Mouse (Mus musculus) C2C12 (cell line): ENCODE measurements around the gene Ano8. TPM values are rescaled to one million over a fixed set of nuclear protein-coding genes. Genes with fewer than 3 reads are reported as not detected.

Source experiments
- H3K27me3 ChIP-seq: one replicate; pipeline ENCODE4 v1.6.1; 2011; ENCODE audit not compliant: control insufficient read depth, insufficient read depth, insufficient read length
- H3K36me3 ChIP-seq: one replicate; pipeline ENCODE4 v1.6.1; 2011; ENCODE audit not compliant: control insufficient read depth, insufficient read depth
- H3K4me3 ChIP-seq: one replicate; pipeline ENCODE4 v1.5.1; 2011; ENCODE audit warnings: mild to moderate bottlenecking, control low read depth; ENCODE audit not compliant: poor library complexity, insufficient read depth, severe bottlenecking
- H3K79me2 ChIP-seq: one replicate; pipeline ENCODE4 v1.6.1; 2011; ENCODE audit not compliant: control insufficient read depth, insufficient read depth
- H3K79me3 ChIP-seq: one replicate; pipeline ENCODE4 v1.6.1; 2011; ENCODE audit warnings: low read depth, control low read depth
- H3ac ChIP-seq: one replicate; pipeline ENCODE3; 2011; ENCODE audit warnings: low read depth; ENCODE audit not compliant: control insufficient read depth, insufficient read length
- CEBPB ChIP-seq: IDR thresholded peaks from one replicate; pipeline ENCODE4 v1.6.1; 2011; ENCODE audit warnings: low read depth, mild to moderate bottlenecking, control low read depth, moderate library complexity
- CTCF ChIP-seq: IDR thresholded peaks from one replicate; pipeline ENCODE4 v1.5.1; 2011; ENCODE audit not compliant: control insufficient read depth, insufficient read depth, insufficient read length
- FOSL1 ChIP-seq: IDR thresholded peaks from one replicate; pipeline ENCODE4 v1.8.0; 2011; ENCODE audit warnings: mild to moderate bottlenecking, low read length; ENCODE audit not compliant: poor library complexity, insufficient read depth, severe bottlenecking
- MAX ChIP-seq: IDR thresholded peaks from one replicate; pipeline ENCODE4 v1.6.1; 2011; ENCODE audit warnings: mild to moderate bottlenecking, control low read depth
- MYOD1 ChIP-seq: IDR thresholded peaks from one replicate; pipeline ENCODE4 v1.6.1; 2011; ENCODE audit warnings: low read depth; ENCODE audit not compliant: control insufficient read depth, insufficient read length
- MYOG ChIP-seq: IDR thresholded peaks from one replicate; pipeline ENCODE4 v1.6.1; 2011; ENCODE audit not compliant: control insufficient read depth, insufficient read length; ENCODE audit errors: extremely low read depth
- USF1 ChIP-seq: IDR thresholded peaks from one replicate; pipeline ENCODE4 v1.6.1; 2011; ENCODE audit warnings: low read depth, mild to moderate bottlenecking, control low read depth, moderate library complexity
- polyA plus RNA-seq: library from polyadenylated mRNA; unstranded; fragments of >200 nt; fragmentation: generic; extraction: Trizol; gene quantifications from one replicate; pipeline ENCODE4 v1.2.1, GENCODE M21; 2012; ENCODE audit warnings: missing spikeins

The Ano8 gene
- polyA plus RNA-seq, 1 experiment: 22.1 TPM

- Histone ChIP-seq H3K79me2 (peaks cover 31% of the 10 kb centered on the region), H3K4me3 (no peak overlapping the region), H3K79me3 (peaks cover 5% of the 10 kb centered on the region), H3K27me3 (no peaks in the 10 kb centered on the region), H3K36me3 (peaks cover 21% of the 10 kb centered on the region), H3ac (no peak overlapping the region)
- TF ChIP-seq CTCF: no peak
- TF ChIP-seq MYOG: no peak
- TF ChIP-seq CEBPB: no peak
- no peak for TF ChIP-seq MYOD1
- no peak for TF ChIP-seq FOSL1
- no peak for TF ChIP-seq MAX
- no peak for TF ChIP-seq USF1
These were observed 1.8 kb downstream of the Ano8 start for GRCm38 (mm10) chr8:71483932-71484331.

- Histone ChIP-seq H3K79me3 (no peaks in the 10 kb centered on the region), H3K79me2 (peaks cover 7% of the 10 kb centered on the region), H3K27me3 (no peaks in the 10 kb centered on the region), H3K36me3 (peaks cover 26% of the 10 kb centered on the region), H3K4me3 (no peak overlapping the region), H3ac (no peak overlapping the region)
- no peak for TF ChIP-seq MYOD1
These were observed 6.8 kb downstream of the Ano8 start for GRCm38 (mm10) chr8:71478943-71479342.

DNA sequence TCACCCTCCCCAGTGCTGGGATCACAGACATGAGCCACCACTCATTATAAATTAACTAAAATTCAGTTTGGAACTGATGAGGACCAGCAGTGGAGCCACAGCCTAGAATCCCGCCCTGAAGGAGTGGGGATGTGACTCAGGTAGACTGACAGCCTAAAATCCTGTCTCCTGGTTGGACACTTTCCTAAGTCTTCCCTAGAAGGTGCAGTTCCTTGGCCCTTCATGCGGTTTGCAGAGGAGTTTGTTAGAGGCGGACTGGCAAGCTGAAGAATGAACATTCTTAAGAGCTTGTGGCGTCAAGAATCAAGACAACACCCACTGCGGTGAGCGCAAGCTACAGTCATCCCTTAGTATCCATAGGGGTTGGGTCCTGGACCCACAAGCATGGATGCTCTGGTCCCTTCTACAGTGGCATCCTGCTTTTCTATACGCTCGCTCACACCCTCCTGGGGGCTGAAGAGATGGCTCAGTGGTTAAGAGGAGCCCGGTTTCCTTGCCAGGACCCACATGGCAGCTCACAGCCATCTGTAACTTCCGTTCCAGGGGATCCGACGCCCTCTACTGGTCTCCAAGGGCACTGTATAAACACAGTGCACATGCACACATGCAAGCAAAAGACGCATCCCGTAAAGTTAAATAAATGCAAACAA, 8.4 kb downstream of the Ano8 start:
- Histone ChIP-seq H3K36me3 (peaks cover 25% of the 10 kb centered on the region), H3K27me3 (no peaks in the 10 kb centered on the region), H3K4me3 (no peak overlapping the region), H3ac (peak overlapping the region; percentile 8), H3K79me2 (peaks cover under 1% of the 10 kb centered on the region), H3K79me3 (no peaks in the 10 kb centered on the region)
- TF ChIP-seq FOSL1 (no peak), CTCF (peak; percentile 9), MAX (peak; percentile 58)

- Histone ChIP-seq H3K79me3 (peaks cover 2% of the 10 kb centered on the region), H3K36me3 (peaks cover 33% of the 10 kb centered on the region), H3ac (peak overlapping the region; percentile 82), H3K4me3 (peak overlapping the region; percentile 29), H3K79me2 (peaks cover 11% of the 10 kb centered on the region), H3K27me3 (no peaks in the 10 kb centered on the region)
- TF ChIP-seq CTCF (peak; percentile 47), MYOG (no peak), CEBPB (no peak), USF1 (no peak), MYOD1 (no peak), MAX (no peak), FOSL1 (no peak)
These were observed 9.4 kb downstream of the Ano8 start for GRCm38 (mm10) chr8:71476099-71476940.

DNA sequence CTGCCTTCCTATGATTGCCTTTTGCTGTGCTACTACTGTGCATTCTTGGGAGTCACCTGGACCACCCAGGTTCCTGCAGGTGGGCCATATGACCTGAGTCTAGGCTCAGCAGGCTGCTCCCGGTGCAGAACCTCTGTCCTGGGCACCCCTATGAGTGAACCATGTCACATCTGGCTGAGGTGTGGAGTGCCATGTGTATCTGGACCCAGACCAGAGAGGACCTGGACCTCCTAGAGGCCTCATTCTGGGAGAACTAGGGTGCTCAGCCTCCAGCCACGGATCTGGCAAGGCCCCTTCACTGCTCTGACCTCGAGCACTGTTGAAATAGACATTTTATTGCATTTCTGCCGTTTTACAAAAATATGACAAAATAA, 10.1 kb downstream of the Ano8 start:
- Histone ChIP-seq H3ac (no peak overlapping the region), H3K79me3 (peaks cover 4% of the 10 kb centered on the region), H3K36me3 (peaks cover 34% of the 10 kb centered on the region), H3K27me3 (no peaks in the 10 kb centered on the region), H3K4me3 (no peak overlapping the region), H3K79me2 (peaks cover 17% of the 10 kb centered on the region)
- TF ChIP-seq MAX (no peak), FOSL1 (no peak), USF1 (no peak), CEBPB (no peak), MYOD1 (no peak), MYOG (no peak), CTCF (no peak)
